ENCODE assay signal across 8 mouse cellular contexts in genomic region chr11:58008437-58009050, GRCm38 (mm10). TPM values are rescaled to one million over a fixed set of nuclear protein-coding genes. Genes with fewer than 3 reads are reported as not detected.
DNase-seq lines count a peak whose midpoint lies in the region; ATAC-seq and TF ChIP-seq lines count a peak whose summit lies in the region.

No protein-coding gene starts in this region.

- H3K36me3 ChIP-seq in erythroblast, embryonic 14.5 days (ENCODE audit: control insufficient read depth): peaks cover 25% of the 10 kb centered on the region
- no peaks in the 10 kb centered on the region for H3K36me3 ChIP-seq in heart, embryonic 13.5 days
- H3K36me3 ChIP-seq in kidney, postnatal 0 days (ENCODE audit: insufficient read depth, low read length): no peaks in the 10 kb centered on the region
- peaks cover 3% of the 10 kb centered on the region; the same call in 1 of the 2 replicates for H3K36me3 ChIP-seq in liver, embryonic 11.5 days (ENCODE audit: control insufficient read depth, insufficient read depth, low read length)
- no peaks in the 10 kb centered on the region for H3K36me3 ChIP-seq in myocyte (ENCODE audit: control insufficient read depth, insufficient read depth)

- peak; percentile 73 for TF ChIP-seq POLR2A in myocyte (IDR thresholded peaks at IDR 0.05; ENCODE audit: insufficient read length, low read depth)

- no peaks in the 10 kb centered on the region for H3K27me3 ChIP-seq in erythroblast, embryonic 14.5 days (ENCODE audit: control insufficient read depth)
- no peaks in the 10 kb centered on the region for H3K27me3 ChIP-seq in heart, embryonic 13.5 days (replicated peaks)
- no peaks in the 10 kb centered on the region for H3K27me3 ChIP-seq in kidney, postnatal 0 days (ENCODE audit: insufficient read depth, low read length)
- H3K27me3 ChIP-seq in liver, embryonic 11.5 days (replicated peaks; ENCODE audit: control insufficient read depth, insufficient read depth, low read length): no peaks in the 10 kb centered on the region
- no peaks in the 10 kb centered on the region for H3K27me3 ChIP-seq in myocyte (ENCODE audit: control insufficient read depth, insufficient read depth, insufficient read length)

- peak; percentile 89 for ATAC-seq in heart, embryonic 13.5 days (ENCODE audit: extremely low read depth, insufficient number of reproducible peaks, low FRiP score, low TSS enrichment)
- ATAC-seq in kidney, postnatal 0 days (replicated peaks; ENCODE audit: low FRiP score, low read depth): peak; percentile 93
- ATAC-seq in liver, embryonic 11.5 days (replicated peaks; ENCODE audit: low FRiP score): peak; percentile 89

- DNase-seq in CD4-positive, CD25-positive, alpha-beta regulatory T cell, adult 2 months (ENCODE audit: low read depth, low spot score): peak; percentile 96
- peak; percentile 79 for DNase-seq in brain, embryonic 18.5 days (ENCODE audit: low read depth, low spot score)
- peak; percentile 93 for DNase-seq in kidney, postnatal 0 days (ENCODE audit: low spot score)
- DNase-seq in liver, embryonic 11.5 days (ENCODE audit: low spot score): peak; percentile 90
- DNase-seq in spleen, postnatal 4 days (ENCODE audit: low spot score in 2 of 2): peak; percentile 85 to 91

- 0 out of 2 replicates have a peak, but pooled peaks have one; percentile 19 for TF ChIP-seq CTCF in kidney, postnatal 0 days (IDR thresholded peaks at IDR 0.05; ENCODE audit: low read depth)

- under 1% methylated on average over 55 of the region's 74 CpGs for WGBS in heart, embryonic 13.5 days
- WGBS in kidney, postnatal 0 days: under 1% methylated on average over 63 of the region's 74 CpGs
- under 1% methylated on average over 60 of the region's 74 CpGs for WGBS in liver, embryonic 11.5 days

- H3K4me3 ChIP-seq in erythroblast, embryonic 14.5 days (replicated peaks): peak overlapping the region; percentile 100
- H3K4me3 ChIP-seq in heart, embryonic 13.5 days: peak overlapping the region; percentile 100
- peak overlapping the region; percentile 76 for H3K4me3 ChIP-seq in kidney, postnatal 0 days (replicated peaks; ENCODE audit: low read depth, low read length)
- H3K4me3 ChIP-seq in liver, embryonic 11.5 days (ENCODE audit: low read depth, low read length): peak overlapping the region; percentile 100
- H3K4me3 ChIP-seq in myocyte: peak overlapping the region; percentile 78

- H3K9me3 ChIP-seq in erythroblast, embryonic 14.5 days (ENCODE audit: control insufficient read depth, low read length): no peaks in the 10 kb centered on the region
- no peaks in the 10 kb centered on the region for H3K9me3 ChIP-seq in heart, embryonic 13.5 days
- no peaks in the 10 kb centered on the region for H3K9me3 ChIP-seq in kidney, postnatal 0 days (replicated peaks; ENCODE audit: low read length)
- H3K9me3 ChIP-seq in liver, embryonic 11.5 days (ENCODE audit: control insufficient read depth, low read length): no peaks in the 10 kb centered on the region

- H3K4me2 ChIP-seq in heart, embryonic 13.5 days: peak overlapping the region; percentile 94
- peak overlapping the region; percentile 84 for H3K4me2 ChIP-seq in kidney, postnatal 0 days (ENCODE audit: low read length)
- H3K4me2 ChIP-seq in liver, embryonic 11.5 days: peak overlapping the region; percentile 96
- peak overlapping the region; percentile 90 for H3K4me2 ChIP-seq in myocyte (ENCODE audit: low read depth)

- H3K9ac ChIP-seq in heart, embryonic 13.5 days: peak overlapping the region; percentile 99
- H3K9ac ChIP-seq in kidney, postnatal 0 days (ENCODE audit: low read depth, low read length): peak overlapping the region; percentile 91
- peak overlapping the region; percentile 96 for H3K9ac ChIP-seq in liver, embryonic 11.5 days (ENCODE audit: low read depth, low read length)

- H3K79me2 ChIP-seq in myocyte (ENCODE audit: control insufficient read depth, insufficient read depth): peaks cover 43% of the 10 kb centered on the region

- H3K27ac ChIP-seq in heart, embryonic 13.5 days (replicated peaks): peak overlapping the region; percentile 93
- peak overlapping the region; percentile 93 for H3K27ac ChIP-seq in kidney, postnatal 0 days
- peak overlapping the region; percentile 90 for H3K27ac ChIP-seq in liver, embryonic 11.5 days (ENCODE audit: low read depth, low read length)

- H3ac ChIP-seq in myocyte (ENCODE audit: control insufficient read depth, insufficient read length): peak overlapping the region; percentile 99

- H3K4me1 ChIP-seq in erythroblast, embryonic 14.5 days (ENCODE audit: control insufficient read depth): peaks cover 54% of the 10 kb centered on the region
- H3K4me1 ChIP-seq in heart, embryonic 13.5 days: peaks cover 39% of the 10 kb centered on the region
- H3K4me1 ChIP-seq in kidney, postnatal 0 days (replicated peaks; ENCODE audit: insufficient read depth, low read length): peaks cover 13% of the 10 kb centered on the region
- H3K4me1 ChIP-seq in liver, embryonic 11.5 days (replicated peaks; ENCODE audit: control insufficient read depth, insufficient read depth, low read length): peaks cover 29% of the 10 kb centered on the region

TF ChIP-seq in myocyte, 11 proteins besides CTCF, POLR2A, EP300 and RAD21:
- peak in 1 of 3 experiments; percentile 28 for TF ChIP-seq MYOD1 (IDR thresholded peaks at IDR 0.05; ENCODE audit: control insufficient read depth in 1 of 3, insufficient read length in 2 of 3, low read depth in 2 of 3)
- peak; percentile 71 for TF ChIP-seq POLR2AphosphoS2 (IDR thresholded peaks at IDR 0.05; ENCODE audit: insufficient read length, low read depth)
- TF ChIP-seq REST (IDR thresholded peaks at IDR 0.05; ENCODE audit: insufficient read depth, insufficient read length): no peak
- TF ChIP-seq MAX (IDR thresholded peaks at IDR 0.05; ENCODE audit: low read depth): peak; percentile 8
- TF ChIP-seq USF1 (IDR thresholded peaks at IDR 0.05; ENCODE audit: low read depth): peak; percentile 64
- peak; percentile 45 for TF ChIP-seq CEBPB (IDR thresholded peaks at IDR 0.05; ENCODE audit: insufficient read depth, poor library complexity, severe bottlenecking)
- TF ChIP-seq TCF3 (IDR thresholded peaks at IDR 0.05; ENCODE audit: insufficient read length, low read depth): no peak
- no peak for TF ChIP-seq E2F4 (IDR thresholded peaks at IDR 0.05; ENCODE audit: insufficient read depth)
- TF ChIP-seq TCF12 (IDR thresholded peaks at IDR 0.05; ENCODE audit: insufficient read depth, poor library complexity, severe bottlenecking): no peak
- TF ChIP-seq MYOG (IDR thresholded peaks at IDR 0.05; ENCODE audit: control insufficient read depth in 1 of 3, insufficient read depth in 1 of 3, insufficient read length in 2 of 3, low read depth in 2 of 3): peak in 1 of 3 experiments; percentile 33
- no peak for TF ChIP-seq SRF (IDR thresholded peaks at IDR 0.05; ENCODE audit: control insufficient read depth, insufficient read length, low read depth)

RNA-seq across cellular contexts. Expression of gene Larp1, which starts 0.3 kb away (rescaled TPM):
- 31.7 and 32.8 TPM in 2 replicates for polyA plus RNA-seq in erythroblast, embryonic 14.5 days (2012)
- 11.7 and 12.8 TPM in 2 replicates for polyA plus RNA-seq in heart, embryonic 13.5 days (2015; fragmentation: Nextera tagmentation; extraction: Ambion mirVana)
- polyA plus RNA-seq in kidney, postnatal 0 days (2015; fragmentation: Nextera tagmentation; extraction: Ambion mirVana): 12.9 and 14.0 TPM in 2 replicates
- 37.2 and 43.0 TPM in 2 replicates for polyA plus RNA-seq in liver, embryonic 11.5 days (2014; fragmentation: Nextera tagmentation; extraction: Ambion mirVana)
- 67.6 TPM for polyA plus RNA-seq in myocyte (2012; fragmentation: generic; extraction: Trizol)

Comparison
In these comparisons a context has a peak if more than half of its experiments do, and no peak if none do; other contexts are left out.
1. Peak in every context shown above with its lines: DNase-seq, ATAC-seq, H3K4me3 ChIP-seq and H3K27ac ChIP-seq.